Mouse (Mus musculus) embryonic stem cell, embryonic (primary cell): ENCODE results near the gene Olfr981.
"Not testable (repeated sequence)": the region's sequence is repeated elsewhere in the genome, so short reads cannot be mapped to it uniquely, and the experiment has no call there.

Experiments used
- CTCF ChIA-PET, 4 experiments: fragments of 300-600 bp in 2 of 4; fragments of 350-600 bp in 2 of 4; sonication (Branson Sonifier 250); formaldehyde crosslinking; loops; one replicate each; lab custom pipeline; 2022; ENCODE audit warnings: inconsistent platforms in 2 of 4; lab: Charles Lee
- POLR2A ChIA-PET, 4 experiments: fragments of 300-600 bp in 2 of 4; fragments of 350-600 bp in 2 of 4; sonication (Branson Sonifier 250); formaldehyde crosslinking; loops; one replicate each; lab custom pipeline; 2022; ENCODE audit warnings: antibody characterized with exemption in 4 of 4, inconsistent platforms in 1 of 4; lab: Charles Lee

Gene Olfr981

GRCm38 (mm10) chr9:40021164-40021563 lies at the start of gene Olfr981:
Olfr981 (plus strand) TSS chr9:40021464.
- CTCF ChIA-PET: interaction anchor here in 1 of 4 experiments (0.7 kb wide), 1 partner anchor 360 kb away, joined by 3 read pairs; no protein-coding TSS in a partner anchor
- POLR2A ChIA-PET: no interaction called here

- POLR2A ChIA-PET: interaction anchor here in 3 of 4 experiments (0.7 to 1.1 kb wide), 5 partner anchors 25 to 265 kb away, joined by 3 to 5 read pairs (median 3); no protein-coding TSS in a partner anchor
- CTCF ChIA-PET: not testable (repeated sequence)
Measured at GRCm38 (mm10) chr9:39976581-39977145, 44.6 kb upstream of the Olfr981 start.

DNA sequence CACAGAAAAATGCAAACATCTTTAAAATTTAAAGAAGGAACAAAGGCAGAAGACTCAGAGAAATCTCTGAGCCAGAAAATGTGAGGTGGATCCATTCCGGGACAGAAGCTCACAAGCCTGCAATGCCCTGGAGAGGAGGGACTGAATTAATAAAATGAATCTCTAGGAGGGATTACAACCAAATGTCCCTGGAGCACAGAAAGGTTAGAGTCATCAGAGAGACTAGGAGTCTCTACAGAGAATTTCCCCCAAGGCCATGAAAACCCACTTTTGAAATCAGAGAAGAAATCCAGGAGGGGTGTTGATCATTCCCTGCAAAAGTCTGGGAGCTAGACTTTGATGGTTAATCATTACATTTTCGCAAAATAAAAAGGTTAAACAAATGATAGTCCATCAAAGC lies 29.5 kb upstream of the Olfr981 start, which contains the start of gene Olfr978:
Gene Olfr978 (plus strand): TSS at position 301 of the 400 bp plus-strand sequence.
- ChIA-PET CTCF (no interaction called here), POLR2A (no interaction called here)

DNA sequence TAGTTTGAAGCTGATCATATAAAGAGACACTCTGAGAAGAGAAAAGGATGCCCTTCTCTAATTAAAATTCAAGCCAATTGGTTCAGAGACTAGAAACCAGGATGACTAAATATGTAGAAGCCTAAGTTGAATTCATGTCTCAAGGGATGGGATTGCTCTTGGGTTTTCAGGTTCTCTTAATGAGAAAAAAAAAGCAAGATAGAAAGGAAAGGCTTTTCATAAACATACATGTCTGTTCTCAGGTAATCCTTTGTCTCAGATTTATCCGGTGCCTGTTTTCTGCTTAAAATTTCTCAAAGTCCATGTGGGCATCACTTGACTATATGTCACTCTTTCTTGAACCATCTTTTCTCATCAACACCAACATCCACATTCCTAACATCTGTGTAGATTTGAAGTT lies 17.9 kb upstream of the Olfr981 start, which contains the start of gene Olfr979:
Gene Olfr979 (minus strand): TSS at position 101 of the 400 bp plus-strand sequence.
- POLR2A ChIA-PET: no interaction called here
- CTCF ChIA-PET: interaction anchor here in 1 of 4 experiments (0.7 kb wide), 1 partner anchor 1088 kb away, joined by 3 read pairs; no protein-coding TSS in a partner anchor

DNA sequence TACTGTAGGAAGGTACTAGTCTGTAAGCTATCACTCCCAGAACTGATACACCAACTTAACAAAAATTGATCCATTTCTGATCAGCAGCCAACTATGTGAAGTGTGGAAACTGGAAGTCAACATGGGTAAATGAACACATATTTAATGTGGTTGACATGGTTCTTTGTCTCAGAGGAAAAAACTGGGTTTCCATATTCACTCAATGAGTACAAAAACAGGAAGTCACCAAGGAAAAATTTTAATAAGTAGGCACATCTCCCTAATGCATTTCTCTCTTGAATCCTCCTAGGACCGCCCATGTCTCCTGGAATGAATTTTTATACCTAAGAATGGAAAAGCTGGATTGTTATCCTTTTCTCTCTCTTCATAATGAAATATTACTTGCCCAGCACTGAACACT lies 11.8 kb upstream of the Olfr981 start, which contains the start of gene Olfr980:
Gene Olfr980 (minus strand): TSS at position 101 of the 400 bp plus-strand sequence.
- ChIA-PET POLR2A (no interaction called here), CTCF (no interaction called here)

GRCm38 (mm10) chr9:40050138-40050537 lies 28.9 kb downstream of the Olfr981 start:
- CTCF ChIA-PET: no interaction called here
- POLR2A ChIA-PET: interaction anchor here in 1 of 4 experiments (0.8 kb wide), 1 partner anchor 10 kb away, joined by 6 read pairs; no protein-coding TSS in a partner anchor

GRCm38 (mm10) chr9:40073529-40073928 lies 52.3 kb downstream of the Olfr981 start, which contains the start of gene Olfr982:
Olfr982 (plus strand) TSS chr9:40073829.
- POLR2A ChIA-PET: interaction anchor here in 1 of 4 experiments (0.5 kb wide), 1 partner anchor 14 kb away, joined by 3 read pairs; no protein-coding TSS in a partner anchor
- CTCF ChIA-PET: no interaction called here
